Mouse (Mus musculus) heart, embryonic 16.5 days (tissue): ENCODE measurements at regions not wholly inside any gene's neighbourhood (a gene's known extent, or its start where the extent isn't known, plus 50 kb on each side); places are given as distances from the start of the nearest gene placed in this dataset.
"Not testable (repeated sequence)": the region's sequence is repeated elsewhere in the genome, so short reads cannot be mapped to it uniquely, and the experiment has no call there.

ENCODE experiments used
- ATAC-seq: fragments of 200-750 bp; cut with Nextera tagmentation; replicated peaks from 2 replicates; pipeline ENCODE4 v1.8.0; 2017; ENCODE audit warnings: moderate number of reproducible peaks; ENCODE audit not compliant: insufficient read depth, low FRiP score; ENCODE audit errors: extremely low read depth
- H3K27ac ChIP-seq: fragments of 300-500 bp; sonication (generic); 2 replicates; pipeline ENCODE4 v1.5.1; 2014; ENCODE audit warnings: mild to moderate bottlenecking, low read length, control low read depth, moderate library complexity
- H3K27me3 ChIP-seq: fragments of 300-500 bp; sonication (generic); 2 replicates; pipeline ENCODE4 v1.6.1; 2014; ENCODE audit warnings: low read length, mixed read lengths; ENCODE audit not compliant: control insufficient read depth, insufficient read depth
- H3K36me3 ChIP-seq: fragments of 300-500 bp; sonication (generic); 2 replicates; pipeline ENCODE4 v1.6.1; 2014; ENCODE audit not compliant: control insufficient read depth, insufficient read depth
- H3K4me1 ChIP-seq: fragments of 300-500 bp; sonication (generic); 2 replicates; pipeline ENCODE4 v1.6.1; 2014; ENCODE audit warnings: low read length, mixed read lengths; ENCODE audit not compliant: control insufficient read depth, insufficient read depth
- H3K4me2 ChIP-seq: fragments of 300-500 bp; sonication (generic); 2 replicates; pipeline ENCODE4 v1.6.1; 2014; ENCODE audit warnings: low read depth, mild to moderate bottlenecking, control low read depth, low read length
- H3K4me3 ChIP-seq: fragments of 300-500 bp; sonication (generic); 2 replicates; pipeline ENCODE4 v1.5.1; 2014; ENCODE audit warnings: mild to moderate bottlenecking, control low read depth, low read length
- H3K9ac ChIP-seq: fragments of 300-500 bp; sonication (generic); 2 replicates; pipeline ENCODE4 v1.6.1; 2014; ENCODE audit warnings: low read length, control low read depth
- H3K9me3 ChIP-seq: fragments of 300-500 bp; sonication (generic); replicated peaks from 2 replicates; pipeline ENCODE4 v1.6.1; 2016; ENCODE audit warnings: low read length; ENCODE audit not compliant: control insufficient read depth
- WGBS: fragments of 180-500 bp; shearing (Covaris S2); extraction: QIAGEN DNeasy Blood & Tissue Kit; methylation state at CpG from one replicate; pipeline ENCODE4 v1.1.7; 2014; 5-methylcytosine and 5-hydroxymethylcytosine counted together

DNA sequence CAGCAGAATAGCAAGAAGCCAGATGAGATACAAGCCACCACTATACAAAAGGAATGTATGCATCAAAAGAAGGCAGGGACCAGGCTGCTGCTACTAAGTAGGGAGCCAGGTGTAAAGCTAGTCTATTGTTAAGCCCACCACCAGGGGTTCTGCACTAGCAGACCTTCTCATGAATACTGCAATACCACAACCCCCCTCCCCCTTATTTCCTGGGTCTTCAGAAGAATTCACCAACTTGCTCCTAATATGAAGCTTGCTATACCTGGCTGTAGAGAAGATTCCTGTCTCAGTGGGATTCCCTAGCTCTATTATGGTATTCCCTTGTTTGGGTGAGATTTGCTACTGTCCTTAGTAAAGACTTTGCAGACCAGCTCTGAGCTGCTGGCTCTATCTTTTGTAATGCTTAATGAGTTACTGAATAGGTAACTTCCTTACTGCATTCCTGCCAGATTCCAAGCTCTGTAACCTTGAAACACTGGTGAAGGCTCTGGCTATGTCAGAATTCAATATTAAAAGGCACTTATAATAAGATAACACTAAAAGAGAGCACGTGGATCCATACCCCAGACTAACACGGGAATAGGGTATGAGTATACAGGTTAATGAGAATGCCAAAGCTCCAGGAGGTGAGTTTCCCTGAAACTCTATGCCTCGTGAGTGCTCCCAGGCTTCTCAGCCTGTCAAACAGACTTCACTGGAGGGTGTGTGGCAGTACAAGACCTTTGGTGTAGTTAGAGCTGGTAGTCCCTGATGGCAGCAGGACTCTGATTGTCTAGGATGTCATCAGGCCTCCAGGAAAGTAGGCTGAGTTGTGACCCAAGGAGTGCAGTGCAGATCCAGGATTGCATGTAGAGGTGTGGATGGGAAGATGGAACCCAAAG, 455.5 kb downstream of the Plxdc2 start:
- not testable (repeated sequence) for H3K9ac ChIP-seq, H3K27ac ChIP-seq, H3K9me3 ChIP-seq, H3K27me3 ChIP-seq, H3K4me1 ChIP-seq, H3K4me3 ChIP-seq, H3K36me3 ChIP-seq, H3K4me2 ChIP-seq, ATAC-seq
- WGBS: 62% methylated on average over 3 of the region's 3 CpGs

DNA sequence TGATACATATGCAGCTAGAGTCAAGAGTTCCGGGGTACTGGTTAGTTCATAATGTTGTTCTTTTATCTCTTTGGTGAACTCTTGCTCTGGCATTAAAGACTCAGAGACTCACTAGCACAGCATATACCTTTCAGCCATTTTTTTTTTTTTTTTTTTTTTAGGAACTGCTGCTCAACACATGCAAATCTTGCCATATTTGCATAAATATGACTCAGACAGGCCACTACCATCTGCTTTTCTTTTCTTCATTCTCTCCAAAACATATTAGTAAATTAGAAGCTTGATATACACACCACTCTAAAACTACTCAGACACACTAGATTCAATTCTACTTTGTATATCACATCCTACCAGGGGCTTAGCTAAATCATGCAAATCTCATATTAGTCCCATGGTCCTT, 464.3 kb downstream of the Plxdc2 start:
- H3K9me3 ChIP-seq: no peaks in the 10 kb centered on the region
- no peak overlapping the region for H3K27ac ChIP-seq
- WGBS: 92% methylated on average over 1 of the region's 1 CpGs

DNA sequence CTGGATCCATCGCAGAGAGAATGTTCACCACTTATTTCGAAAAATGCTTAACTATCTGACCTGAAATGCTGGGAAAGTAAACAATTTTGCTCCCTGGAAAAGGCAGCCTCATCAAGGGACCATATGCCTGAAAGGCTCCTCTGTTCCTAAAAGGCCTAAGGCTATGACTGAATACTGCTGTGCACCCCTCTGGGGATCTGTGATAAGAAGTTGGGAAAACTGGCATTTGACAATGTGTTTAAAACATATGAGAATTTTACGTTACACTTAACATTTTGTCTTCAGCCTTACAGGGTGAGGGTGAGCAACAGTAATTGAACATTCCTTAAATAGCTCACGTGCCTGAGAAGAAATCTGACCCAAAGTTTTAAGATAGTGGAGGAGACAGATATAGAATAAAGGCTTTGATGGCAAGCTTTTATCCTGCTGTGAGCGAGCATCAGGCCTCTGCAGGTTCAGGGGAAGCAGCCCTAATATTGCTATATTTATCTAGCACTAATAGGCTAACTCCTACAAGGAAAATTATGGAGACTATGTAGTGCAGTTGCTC, 468.7 kb downstream of the Plxdc2 start:
- no peaks in the 10 kb centered on the region for H3K36me3 ChIP-seq
- H3K27me3 ChIP-seq: no peaks in the 10 kb centered on the region
- no peak overlapping the region for H3K9ac ChIP-seq
- no peak for ATAC-seq
- 40% methylated on average over 5 of the region's 5 CpGs for WGBS
- H3K4me1 ChIP-seq: peaks cover 8% of the 10 kb centered on the region
- H3K27ac ChIP-seq: no peak overlapping the region
- no peak overlapping the region for H3K4me2 ChIP-seq
- no peaks in the 10 kb centered on the region for H3K9me3 ChIP-seq
- no peak overlapping the region for H3K4me3 ChIP-seq

More for the DNA sequence above, 464.3 kb downstream of the Plxdc2 start:
- no peak overlapping the region for H3K4me2 ChIP-seq
- no peak overlapping the region for H3K4me3 ChIP-seq
- no peak overlapping the region for H3K9ac ChIP-seq
- ATAC-seq: no peak
- no peaks in the 10 kb centered on the region for H3K27me3 ChIP-seq
- peaks cover 8% of the 10 kb centered on the region for H3K4me1 ChIP-seq
- no peaks in the 10 kb centered on the region for H3K36me3 ChIP-seq

DNA sequence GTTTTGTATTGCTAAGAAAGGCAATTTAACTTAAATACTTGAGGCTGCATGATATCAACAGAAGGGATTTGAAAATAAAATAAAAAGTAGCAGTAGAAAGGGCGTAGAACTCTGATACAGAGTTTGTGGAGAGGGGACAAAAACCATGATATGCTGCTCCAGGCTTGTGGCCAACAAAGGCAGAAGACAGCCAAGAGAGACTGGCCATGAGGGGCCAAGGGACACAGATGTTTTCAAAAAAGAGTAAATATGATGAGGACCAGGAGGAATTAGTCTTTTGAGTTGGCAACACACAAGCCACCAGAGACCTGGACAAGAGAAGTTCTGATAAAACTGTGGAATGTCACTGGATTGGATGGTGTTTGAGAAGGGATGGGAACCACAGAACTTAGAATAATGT, 471.2 kb downstream of the Plxdc2 start:
- ATAC-seq: no peak; the same call in 1 of the 2 replicates
- H3K9me3 ChIP-seq: no peaks in the 10 kb centered on the region
- no peak overlapping the region for H3K4me2 ChIP-seq
- no peak overlapping the region for H3K27ac ChIP-seq
- peaks cover 8% of the 10 kb centered on the region for H3K4me1 ChIP-seq
- WGBS: 64% methylated on average over 1 of the region's 1 CpGs
- H3K9ac ChIP-seq: no peak overlapping the region
- no peaks in the 10 kb centered on the region for H3K27me3 ChIP-seq
- no peaks in the 10 kb centered on the region for H3K36me3 ChIP-seq
- H3K4me3 ChIP-seq: no peak overlapping the region

DNA sequence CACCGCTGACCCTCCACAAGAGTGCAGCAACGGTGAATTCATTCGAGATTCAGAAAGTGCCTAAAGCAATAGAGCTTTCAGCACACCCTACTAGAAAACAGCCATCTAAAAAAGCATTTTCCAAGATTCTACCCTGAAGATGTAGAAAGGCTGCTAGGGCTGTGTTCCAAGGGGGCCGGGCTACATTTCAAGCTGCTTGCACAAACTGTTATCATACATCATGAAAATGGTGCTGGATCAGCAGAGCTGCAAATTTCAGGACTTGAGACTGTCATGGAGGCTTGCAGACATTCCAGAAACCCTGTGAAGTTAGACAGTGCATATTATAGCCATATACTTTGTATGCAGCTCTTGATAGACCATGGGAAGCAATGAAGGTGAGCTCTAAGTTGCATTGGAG, 479.9 kb downstream of the Plxdc2 start:
- H3K9me3 ChIP-seq: no peaks in the 10 kb centered on the region
- ATAC-seq: no peak
- WGBS: 71% methylated on average over 4 of the region's 4 CpGs
- no peak overlapping the region for H3K4me2 ChIP-seq
- no peaks in the 10 kb centered on the region for H3K27me3 ChIP-seq
- no peak overlapping the region for H3K4me3 ChIP-seq
- no peaks in the 10 kb centered on the region for H3K36me3 ChIP-seq
- H3K27ac ChIP-seq: no peak overlapping the region
- no peaks in the 10 kb centered on the region for H3K4me1 ChIP-seq
- H3K9ac ChIP-seq: no peak overlapping the region

DNA sequence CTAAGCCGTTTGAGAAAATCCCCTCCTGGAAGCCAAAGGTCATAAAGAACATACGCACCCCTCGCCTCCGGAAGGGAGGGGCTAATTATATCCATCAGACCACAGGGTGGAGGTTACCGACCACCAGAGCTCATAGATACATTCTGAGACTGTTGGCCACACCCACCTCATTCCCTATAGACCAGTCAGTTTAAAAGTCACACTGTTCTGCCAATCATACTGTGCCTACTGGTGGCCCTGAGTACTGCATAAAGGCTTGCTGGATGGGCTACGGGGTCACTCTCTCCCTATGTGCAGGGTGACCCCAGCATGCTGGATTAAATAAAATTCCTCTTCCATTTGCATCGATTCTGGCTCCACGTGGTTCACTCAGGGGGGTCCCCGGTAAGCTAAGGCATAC, 482.6 kb downstream of the Plxdc2 start:
- H3K4me3 ChIP-seq: no peak overlapping the region
- H3K9ac ChIP-seq: no peak overlapping the region
- no peaks in the 10 kb centered on the region for H3K4me1 ChIP-seq
- H3K27me3 ChIP-seq: no peaks in the 10 kb centered on the region
- H3K36me3 ChIP-seq: no peaks in the 10 kb centered on the region
- no peak for ATAC-seq
- H3K4me2 ChIP-seq: no peak overlapping the region
- WGBS: 91% methylated on average over 9 of the region's 9 CpGs
- H3K27ac ChIP-seq: no peak overlapping the region
- no peaks in the 10 kb centered on the region for H3K9me3 ChIP-seq

DNA sequence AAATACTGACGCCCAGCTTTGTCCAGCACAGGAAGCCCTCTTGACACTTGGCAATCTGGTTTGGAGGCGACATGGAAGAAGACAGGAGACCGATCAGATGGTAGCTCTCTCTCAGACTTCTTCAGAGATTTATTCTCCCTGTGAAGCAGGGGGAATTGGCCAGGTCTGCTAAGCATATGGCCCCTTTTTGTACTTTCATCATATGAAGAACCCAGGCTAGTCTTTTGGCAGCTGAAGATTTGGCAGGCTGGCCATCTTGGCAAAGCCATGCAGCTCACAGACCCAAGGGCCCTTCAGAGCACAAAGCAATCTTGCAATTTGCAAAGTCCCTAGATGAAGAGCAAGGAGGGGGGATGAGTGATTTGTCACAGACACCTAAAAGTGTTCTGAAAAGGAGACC, 493.8 kb downstream of the Plxdc2 start:
- no peaks in the 10 kb centered on the region for H3K36me3 ChIP-seq
- H3K9me3 ChIP-seq: no peaks in the 10 kb centered on the region
- no peaks in the 10 kb centered on the region for H3K4me1 ChIP-seq
- no peaks in the 10 kb centered on the region for H3K27me3 ChIP-seq
- WGBS: 47% methylated on average over 3 of the region's 3 CpGs
- no peak; the same call in 1 of the 2 replicates for ATAC-seq
- H3K9ac ChIP-seq: no peak overlapping the region
- no peak overlapping the region for H3K27ac ChIP-seq
- no peak overlapping the region for H3K4me3 ChIP-seq
- H3K4me2 ChIP-seq: no peak overlapping the region

DNA sequence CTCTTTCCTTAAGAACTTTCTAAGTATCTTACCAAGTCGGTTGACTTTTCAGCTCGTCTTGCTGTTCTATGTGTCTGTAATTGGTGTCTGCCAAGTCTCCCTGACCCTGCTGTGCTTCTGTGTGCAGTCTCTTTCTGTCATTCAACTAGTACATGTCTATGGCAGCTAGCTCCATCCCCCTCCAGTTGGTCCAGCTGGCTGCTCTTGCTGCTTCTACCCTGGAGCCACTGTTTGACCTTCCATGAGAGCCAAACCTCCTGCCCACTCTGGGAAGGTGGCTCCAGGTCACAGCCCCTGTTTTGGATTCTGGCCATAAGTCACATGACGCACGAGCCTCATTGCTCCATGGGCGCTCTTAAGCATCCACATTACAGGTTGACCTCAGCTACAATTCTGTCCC, 504.0 kb downstream of the Plxdc2 start:
- no peak for ATAC-seq
- no peaks in the 10 kb centered on the region for H3K36me3 ChIP-seq
- 82% methylated on average over 5 of the region's 5 CpGs for WGBS
- H3K9me3 ChIP-seq: no peaks in the 10 kb centered on the region
- H3K4me2 ChIP-seq: no peak overlapping the region
- H3K27ac ChIP-seq: no peak overlapping the region
- H3K4me1 ChIP-seq: no peaks in the 10 kb centered on the region
- no peak overlapping the region for H3K4me3 ChIP-seq
- no peak overlapping the region for H3K9ac ChIP-seq
- no peaks in the 10 kb centered on the region for H3K27me3 ChIP-seq

DNA sequence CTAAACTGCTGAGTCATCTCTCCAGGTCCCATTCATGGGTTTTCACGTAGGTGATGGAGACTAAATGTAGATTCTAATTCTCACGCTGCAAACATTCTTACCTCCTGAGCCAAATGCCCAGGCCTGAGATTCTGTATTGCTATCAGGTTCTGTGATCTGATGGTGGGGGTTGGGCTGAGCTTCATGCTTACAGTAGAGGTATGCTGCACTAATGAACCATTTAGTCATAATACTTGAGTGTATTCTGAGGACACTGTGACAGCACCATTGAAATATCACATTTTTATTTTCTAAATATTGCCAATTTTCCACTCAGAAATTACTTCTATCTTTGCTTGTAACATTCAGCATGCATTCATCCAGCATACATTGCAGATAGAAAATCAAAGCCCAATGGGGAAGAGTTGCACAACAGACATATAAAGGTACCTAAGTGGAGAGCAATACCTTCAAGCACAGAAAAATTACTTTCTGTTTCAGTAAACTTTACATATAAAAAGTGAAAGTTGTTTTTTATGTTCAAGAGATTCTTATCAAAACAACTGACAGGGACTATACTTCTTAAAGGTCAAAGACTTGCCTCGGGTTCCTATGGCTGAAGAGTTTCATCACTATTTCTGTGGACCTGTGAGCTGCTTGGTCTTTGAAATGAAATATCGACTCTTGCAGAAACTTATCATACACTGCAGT, 510.2 kb downstream of the Plxdc2 start:
- Histone ChIP-seq H3K4me1 (no peaks in the 10 kb centered on the region), H3K27ac (no peak overlapping the region), H3K36me3 (no peaks in the 10 kb centered on the region), H3K9me3 (no peaks in the 10 kb centered on the region), H3K9ac (no peak overlapping the region), H3K27me3 (no peaks in the 10 kb centered on the region), H3K4me3 (no peak overlapping the region), H3K4me2 (no peak overlapping the region)
- WGBS: 79% methylated on average over 4 of the region's 4 CpGs
- no peak for ATAC-seq
